Mouse (Mus musculus) liver, embryonic 14.5 days (tissue): Measurements from ENCODE around the gene Gm29797. TPM values are rescaled to one million over a fixed set of nuclear protein-coding genes. Genes with fewer than 3 reads are reported as not detected.

ENCODE experiments used
- ATAC-seq: fragments of 200-750 bp; cut with Nextera tagmentation; 2 replicates; pipeline ENCODE4 v1.8.0; 2017; ENCODE audit warnings: moderate number of reproducible peaks, mild to moderate bottlenecking, moderate library complexity; ENCODE audit not compliant: insufficient read depth
- DNase-seq, 3 experiments: peaks; one replicate each; pipeline ENCODE4 v3.0.0-alpha.2; 2012 to 2013; ENCODE audit warnings: low read depth in 3 of 3, low spot score in 3 of 3
- H3K27ac ChIP-seq: fragments of 300-500 bp; sonication (generic); 2 replicates; pipeline ENCODE4 v1.5.1; 2014; ENCODE audit warnings: moderate library complexity, mild to moderate bottlenecking, control low read depth, inconsistent platforms
- H3K27me3 ChIP-seq: fragments of 300-500 bp; sonication (generic); 2 replicates; pipeline ENCODE4 v1.6.1; 2014; ENCODE audit warnings: mild to moderate bottlenecking, low read length, moderate library complexity; ENCODE audit not compliant: control insufficient read depth, insufficient read depth
- H3K36me3 ChIP-seq: fragments of 300-500 bp; sonication (generic); replicated peaks from 2 replicates; pipeline ENCODE4 v1.6.1; 2014; ENCODE audit warnings: low read depth; ENCODE audit not compliant: control insufficient read depth, insufficient read depth
- H3K4me1 ChIP-seq, 2 experiments: fragments of 200-500 bp in 1 of 2; fragments of 300-500 bp in 1 of 2; sonication (generic) in 1 of 2; replicated peaks; 2 replicates each; pipeline ENCODE4 v1.6.1; 2012 to 2014; ENCODE audit warnings: antibody characterized with exemption in 1 of 2, inconsistent platforms in 1 of 2, low read length in 1 of 2; ENCODE audit not compliant: control insufficient read depth in 2 of 2, insufficient read depth in 2 of 2
- H3K4me2 ChIP-seq: fragments of 300-500 bp; sonication (generic); 2 replicates; pipeline ENCODE4 v1.6.1; 2014; ENCODE audit warnings: low read depth, mild to moderate bottlenecking, control low read depth, moderate library complexity
- H3K4me3 ChIP-seq, 2 experiments: fragments of 200-500 bp in 1 of 2; fragments of 300-500 bp in 1 of 2; sonication (generic) in 1 of 2; 2 replicates each; pipeline ENCODE4 v1.5.1; 2012 to 2014; ENCODE audit warnings: low read depth in 2 of 2, low read length in 2 of 2, mild to moderate bottlenecking in 2 of 2, control low read depth in 1 of 2, inconsistent platforms in 1 of 2, moderate library complexity in 1 of 2; ENCODE audit not compliant: insufficient read depth in 1 of 2
- H3K9ac ChIP-seq: fragments of 300-500 bp; sonication (generic); replicated peaks from 2 replicates; pipeline ENCODE4 v1.6.1; 2014; ENCODE audit warnings: mild to moderate bottlenecking, control low read depth, moderate library complexity
- H3K9me3 ChIP-seq: fragments of 300-500 bp; sonication (generic); 2 replicates; pipeline ENCODE4 v1.6.1; 2016; ENCODE audit warnings: low read length, mixed read lengths; ENCODE audit not compliant: control insufficient read depth
- CTCF ChIP-seq: IDR thresholded peaks from 2 replicates; pipeline ENCODE4 v1.5.1; 2016; ENCODE audit warnings: antibody characterized with exemption, low read depth, control low read depth
- EP300 ChIP-seq: IDR thresholded peaks from 2 replicates; pipeline ENCODE4 v1.6.1; 2016; ENCODE audit warnings: antibody characterized with exemption, low read depth
- WGBS: fragments of 180-500 bp; shearing (Covaris S2); extraction: QIAGEN DNeasy Blood & Tissue Kit; methylation state at CpG from one replicate; pipeline ENCODE4 v1.1.7; 2014; ENCODE audit not compliant: insufficient replicate concordance; 5-methylcytosine and 5-hydroxymethylcytosine counted together
- polyA plus RNA-seq, 2 experiments: library from polyadenylated mRNA; depleted of rRNA in 1 of 2; stranded (reverse) in 1 of 2; unstranded in 1 of 2; fragments of >200 nt; fragmentation: Nextera tagmentation in 1 of 2; extraction: Ambion mirVana in 1 of 2; gene quantifications; 2 replicates each; pipeline versions ENCODE4 v1.2.1 to v1.2.3; 2012 to 2014

Gene Gm29797
- polyA plus RNA-seq, 2 experiments, result 0.08 to 0.14 TPM

- Histone ChIP-seq H3K27ac (no peak overlapping the region), H3K4me1 (peaks cover 3 to 13% of the 10 kb centered on the region in 2 experiments), H3K4me2 (no peak overlapping the region), H3K9ac (no peak overlapping the region), H3K4me3 (no peak overlapping the region), H3K9me3 (no peaks in the 10 kb centered on the region), H3K36me3 (no peaks in the 10 kb centered on the region), H3K27me3 (peaks cover 24% of the 10 kb centered on the region)
- WGBS, result 19% methylated on average over 2 of the region's 2 CpGs
- DNase-seq (no peak), ATAC-seq (no peak)
- no peak for TF ChIP-seq CTCF
- no peak for TF ChIP-seq EP300
These were observed 19.6 kb downstream of the Gm29797 start for GRCm38 (mm10) chr2:181676424-181676823.

- Histone ChIP-seq H3K27me3 (peaks cover 16% of the 10 kb centered on the region), H3K9me3 (no peaks in the 10 kb centered on the region), H3K36me3 (no peaks in the 10 kb centered on the region), H3K4me3 (no peak overlapping the region), H3K27ac (no peak overlapping the region), H3K4me1 (peaks cover 3 to 13% of the 10 kb centered on the region in 2 experiments), H3K4me2 (no peak overlapping the region), H3K9ac (no peak overlapping the region)
- DNase-seq, result no peak
- no peak for ATAC-seq
- 69% methylated on average over 5 of the region's 5 CpGs for WGBS
- TF ChIP-seq EP300, result no peak
- no peak for TF ChIP-seq CTCF
These were observed 20.4 kb downstream of the Gm29797 start for GRCm38 (mm10) chr2:181677096-181677754.

GRCm38 (mm10) chr2:181677755-181678098 lies 20.9 kb downstream of the Gm29797 start:
- TF ChIP-seq CTCF (no peak), EP300 (no peak)
- peaks cover 3 to 13% of the 10 kb centered on the region in 2 experiments for H3K4me1 ChIP-seq
- no peak overlapping the region for H3K27ac ChIP-seq
- WGBS, result 26% methylated on average over 3 of the region's 3 CpGs
- ATAC-seq (no peak), DNase-seq (no peak)
- H3K4me2 ChIP-seq, result no peak overlapping the region
- no peak overlapping the region for H3K9ac ChIP-seq
- H3K4me3 ChIP-seq, result no peak overlapping the region
- no peaks in the 10 kb centered on the region for H3K36me3 ChIP-seq
- H3K27me3 ChIP-seq, result peaks cover 11% of the 10 kb centered on the region
- no peaks in the 10 kb centered on the region for H3K9me3 ChIP-seq

GRCm38 (mm10) chr2:181678780-181679179 lies 21.9 kb downstream of the Gm29797 start:
- TF ChIP-seq CTCF, result peak; percentile 95
- no peak for TF ChIP-seq EP300
- no peak overlapping the region for H3K4me3 ChIP-seq
- ATAC-seq (peak; percentile 58), DNase-seq (peak; percentile 55 to 64 (median 56))
- 32% methylated on average over 1 of the region's 1 CpGs for WGBS
- no peak overlapping the region for H3K27ac ChIP-seq
- no peak overlapping the region for H3K9ac ChIP-seq
- H3K36me3 ChIP-seq, result no peaks in the 10 kb centered on the region
- no peak overlapping the region for H3K4me2 ChIP-seq
- peaks cover 3% of the 10 kb centered on the region; the same call in 1 of the 2 replicates for H3K27me3 ChIP-seq
- no peaks in the 10 kb centered on the region for H3K9me3 ChIP-seq
- peaks cover 3 to 13% of the 10 kb centered on the region in 2 experiments for H3K4me1 ChIP-seq

- Histone ChIP-seq H3K27me3 (peaks cover 3% of the 10 kb centered on the region; the same call in 1 of the 2 replicates), H3K4me2 (peak within 1 kb of the TSS; percentile 80), H3K9ac (peak within 1 kb of the TSS; percentile 60), H3K36me3 (no peaks in the 10 kb centered on the region), H3K9me3 (no peaks in the 10 kb centered on the region), H3K27ac (no peak within 1 kb of the TSS), H3K4me3 (peak within 1 kb of the TSS; percentile 62 to 66), H3K4me1 (peaks cover 3 to 13% of the 10 kb centered on the region in 2 experiments)
- WGBS, result under 1% methylated on average over 69 of the region's 69 CpGs
- DNase-seq (peak in 2 of 3 experiments; percentile 30 to 49), ATAC-seq (peak; percentile 46)
- peak; percentile 13 for TF ChIP-seq CTCF
- TF ChIP-seq EP300, result no peak
These were observed 23.3 kb downstream of the Gm29797 start, which contains the start of gene Tcea2 for GRCm38 (mm10) chr2:181679951-181680715. Gene Tcea2, plus strand, starts transcription at chr2:181680310.
